Mouse (Mus musculus): ENCODE data around the gene Sipa1l1. TPM values are rescaled to one million over a fixed set of nuclear protein-coding genes. Genes with fewer than 3 reads are reported as not detected.

Gene Sipa1l1
- total RNA-seq, 2 experiments from 2014 or later = 242 to 306 TPM

DNA sequence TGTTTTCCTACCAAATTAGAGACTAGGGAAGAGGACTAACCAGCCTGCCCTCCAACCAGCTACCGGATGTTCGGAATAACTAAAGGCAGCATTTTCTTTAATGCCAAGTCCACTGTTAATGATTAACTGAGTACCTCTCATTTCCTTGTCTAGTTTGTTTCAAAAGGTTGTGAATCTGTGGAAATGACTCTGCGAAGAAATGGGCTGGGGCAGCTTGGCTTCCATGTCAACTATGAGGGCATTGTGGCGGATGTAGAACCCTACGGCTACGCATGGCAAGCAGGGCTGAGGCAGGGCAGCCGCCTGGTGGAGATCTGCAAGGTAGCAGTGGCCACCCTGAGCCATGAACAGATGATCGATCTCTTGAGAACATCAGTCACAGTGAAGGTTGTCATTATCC is 228.1 kb downstream of the Sipa1l1 start:
- intact Hi-C loops (cut with DNase I) = no loop called here
- DNase-seq (ENCODE audit: low spot score in 2 of 2) = no peak

DNA sequence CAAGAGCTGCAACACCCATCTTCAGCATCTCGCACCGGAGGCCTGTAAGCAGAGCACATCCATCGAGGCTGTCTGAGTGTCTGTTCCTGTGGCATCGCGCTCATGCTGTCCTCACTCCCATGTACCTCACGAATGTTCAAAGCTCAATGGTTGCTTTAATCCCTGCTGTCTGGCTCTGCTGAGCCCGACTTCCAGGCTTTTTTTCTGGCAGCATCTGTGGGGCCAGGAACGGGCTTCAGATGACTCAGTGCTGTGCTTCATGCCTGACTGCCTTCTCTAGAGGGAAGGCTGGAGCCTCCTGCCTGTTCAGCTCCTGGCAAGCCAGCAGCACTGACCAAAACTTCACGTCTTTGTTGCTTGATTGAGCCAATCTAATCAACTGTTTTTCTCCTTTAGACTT is 228.6 kb downstream of the Sipa1l1 start:
- intact Hi-C loops (cut with DNase I) = no loop called here
- DNase-seq (ENCODE audit: low spot score in 2 of 2) = peak in 1 of 2 experiments; percentile 50

GRCm38 (mm10) chr12:82398926-82399325 is 229.8 kb downstream of the Sipa1l1 start:
- DNase-seq (ENCODE audit: low spot score in 2 of 2) = no peak
- intact Hi-C loops (cut with DNase I) = no loop called here

GRCm38 (mm10) chr12:82399971-82400720 is 231.0 kb downstream of the Sipa1l1 start:
- DNase-seq (ENCODE audit: low spot score in 2 of 2) = no peak
- intact Hi-C loops (cut with DNase I) = no loop called here

DNA sequence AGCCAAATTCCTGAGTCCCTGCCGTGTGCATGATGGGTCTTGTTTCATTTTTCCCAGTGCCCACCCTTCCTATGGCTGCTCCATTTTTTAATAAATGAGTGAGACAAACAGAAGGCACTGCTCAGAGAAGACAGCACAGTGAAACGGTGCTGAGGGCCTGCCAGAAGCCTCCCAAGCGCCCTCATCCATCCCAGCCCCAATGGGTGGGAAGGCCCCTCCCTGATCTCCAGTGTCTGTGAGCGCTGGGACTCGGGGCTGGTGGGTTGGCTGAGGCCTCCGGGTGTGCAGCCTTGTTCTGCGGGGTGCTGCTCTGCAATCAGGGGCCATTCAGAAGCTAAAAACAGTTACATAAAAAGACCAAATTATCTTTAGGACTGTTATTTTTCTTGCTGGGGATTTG is 231.7 kb downstream of the Sipa1l1 start:
- intact Hi-C loops (cut with DNase I) = no loop called here
- no peak for DNase-seq (ENCODE audit: low spot score in 2 of 2)

DNA sequence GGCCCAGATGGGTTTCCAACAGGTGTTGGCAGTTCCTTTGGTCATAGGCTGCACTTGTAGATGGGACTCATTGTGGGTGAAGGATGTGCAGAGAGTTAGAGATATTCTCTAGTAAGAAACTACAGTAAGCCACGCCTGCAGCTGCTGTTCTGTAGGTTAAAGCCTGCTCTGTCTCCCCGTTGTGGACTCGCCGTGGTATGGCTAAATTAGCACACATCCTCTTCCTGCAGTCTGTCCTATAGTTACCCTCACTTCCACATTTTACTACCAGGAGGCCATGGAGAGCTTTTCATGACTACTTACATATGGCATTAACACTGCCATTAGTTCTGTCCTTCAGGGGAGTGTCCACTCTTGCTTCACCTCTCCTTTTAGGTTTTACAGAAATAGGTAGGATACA is 232.3 kb downstream of the Sipa1l1 start:
- no peak for DNase-seq (ENCODE audit: low spot score in 2 of 2)
- intact Hi-C loops (cut with DNase I) = no loop called here

- DNase-seq (ENCODE audit: low spot score in 2 of 2) = no peak
- intact Hi-C loops (cut with DNase I) = no loop called here
Measured at GRCm38 (mm10) chr12:82402635-82403034, 233.5 kb downstream of the Sipa1l1 start.

GRCm38 (mm10) chr12:82407531-82408255 is 238.6 kb downstream of the Sipa1l1 start:
- peak in 1 of 2 experiments; percentile 18 for DNase-seq (ENCODE audit: low spot score in 2 of 2)
- intact Hi-C loops (cut with DNase I) = loop anchor here (1.0 kb wide), 1 partner anchor 33 kb away; no protein-coding TSS in a partner anchor

GRCm38 (mm10) chr12:82408486-82408885 is 239.4 kb downstream of the Sipa1l1 start:
- intact Hi-C loops (cut with DNase I) = no loop called here
- peak in 1 of 2 experiments; percentile 23 for DNase-seq (ENCODE audit: low spot score in 2 of 2)

- no peak for DNase-seq (ENCODE audit: low spot score in 2 of 2)
- intact Hi-C loops (cut with DNase I) = no loop called here
Measured at GRCm38 (mm10) chr12:82409686-82410472, 240.8 kb downstream of the Sipa1l1 start.

GRCm38 (mm10) chr12:82412291-82413032 is 243.3 kb downstream of the Sipa1l1 start:
- DNase-seq (ENCODE audit: low spot score in 2 of 2) = peak; percentile 54 to 69
- intact Hi-C loops (cut with DNase I) = no loop called here

GRCm38 (mm10) chr12:82415690-82416364 is 246.7 kb downstream of the Sipa1l1 start:
- intact Hi-C loops (cut with DNase I) = no loop called here
- no peak for DNase-seq (ENCODE audit: low spot score in 2 of 2)

DNA sequence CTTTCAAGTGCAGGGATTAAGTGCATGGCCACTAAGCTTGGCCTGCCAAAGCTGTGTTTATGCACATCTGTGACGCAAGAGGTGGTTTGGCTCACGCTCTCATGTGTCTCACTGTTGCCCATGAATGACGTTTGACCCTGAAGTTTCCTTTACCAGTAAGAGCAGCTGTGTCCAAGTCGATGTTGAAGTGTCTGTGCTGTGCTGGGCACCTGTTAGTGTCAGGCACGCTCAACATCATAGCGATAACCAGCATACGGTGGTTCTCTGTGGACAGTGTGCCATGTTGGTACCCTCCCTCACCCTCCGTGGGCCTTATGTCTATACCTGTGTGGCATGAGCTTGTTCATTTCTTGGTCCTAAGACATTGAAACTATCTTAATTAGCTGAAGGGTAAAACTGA is 249.9 kb downstream of the Sipa1l1 start:
- intact Hi-C loops (cut with DNase I) = no loop called here
- no peak for DNase-seq (ENCODE audit: low spot score in 2 of 2)

DNA sequence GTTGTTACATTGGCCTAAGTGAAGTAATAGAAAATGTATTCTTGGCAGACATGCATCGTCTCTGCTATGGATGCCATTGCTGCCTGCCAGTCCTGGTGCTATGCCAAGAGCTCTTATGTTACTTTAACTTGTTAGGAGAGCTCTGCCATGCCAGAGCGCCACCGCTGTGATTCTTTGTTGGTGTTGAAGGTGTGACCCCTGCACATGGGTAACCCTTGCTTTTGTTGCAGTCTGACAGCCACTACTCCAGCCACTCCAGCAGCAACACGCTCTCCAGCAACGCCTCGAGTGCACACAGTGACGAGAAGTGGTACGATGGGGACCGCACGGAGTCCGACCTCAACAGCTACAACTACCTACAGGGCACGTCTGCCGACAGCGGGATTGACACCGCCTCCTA is 255.7 kb downstream of the Sipa1l1 start:
- no peak for DNase-seq (ENCODE audit: low spot score in 2 of 2)
- intact Hi-C loops (cut with DNase I) = no loop called here

GRCm38 (mm10) chr12:82425853-82426252 is 256.7 kb downstream of the Sipa1l1 start:
- intact Hi-C loops (cut with DNase I) = no loop called here
- no peak for DNase-seq (ENCODE audit: low spot score in 2 of 2)

DNA sequence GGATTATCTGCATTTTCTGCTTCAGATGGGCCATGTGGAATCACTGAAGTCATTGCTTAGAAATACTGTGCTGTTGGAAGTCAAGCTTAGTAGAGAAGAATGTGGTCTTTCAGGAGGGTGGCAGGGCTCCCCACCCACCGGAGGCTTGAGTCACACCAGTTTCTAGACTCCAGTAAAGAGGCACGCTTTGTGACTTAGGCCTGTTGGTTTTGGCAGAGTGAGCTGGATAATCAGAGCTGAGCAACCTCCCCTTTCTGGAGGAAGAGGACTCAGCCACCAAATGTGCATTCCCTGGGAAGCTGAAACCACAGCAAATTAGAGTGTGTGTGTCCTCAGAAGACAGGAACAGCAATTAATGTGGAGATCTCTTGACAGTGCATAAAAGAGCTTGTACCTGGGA is 258.3 kb downstream of the Sipa1l1 start:
- intact Hi-C loops (cut with DNase I) = no loop called here
- peak in 1 of 2 experiments; percentile 40 for DNase-seq (ENCODE audit: low spot score in 2 of 2)

DNA sequence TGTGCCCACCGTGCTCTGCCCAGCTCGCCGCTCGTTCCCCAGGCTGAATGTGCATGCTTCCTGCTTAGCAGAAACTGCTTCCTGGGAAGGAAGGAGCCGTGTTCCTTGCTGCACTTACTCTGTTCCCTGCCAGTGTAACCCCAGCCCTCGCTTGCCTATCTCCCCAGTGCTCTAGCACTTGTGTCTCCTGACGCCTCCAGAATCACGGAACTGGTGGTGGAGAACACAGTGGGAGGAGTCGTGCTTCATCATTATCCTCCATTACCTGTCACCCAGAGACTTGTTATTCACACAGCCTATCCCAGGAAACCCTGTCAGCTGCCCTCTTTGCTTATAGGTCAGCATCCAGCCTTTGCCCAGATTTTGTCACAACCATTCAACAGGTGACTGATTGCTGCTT is 259.3 kb downstream of the Sipa1l1 start:
- intact Hi-C loops (cut with DNase I) = no loop called here
- peak in 1 of 2 experiments; percentile 46 for DNase-seq (ENCODE audit: low spot score in 2 of 2)

DNA sequence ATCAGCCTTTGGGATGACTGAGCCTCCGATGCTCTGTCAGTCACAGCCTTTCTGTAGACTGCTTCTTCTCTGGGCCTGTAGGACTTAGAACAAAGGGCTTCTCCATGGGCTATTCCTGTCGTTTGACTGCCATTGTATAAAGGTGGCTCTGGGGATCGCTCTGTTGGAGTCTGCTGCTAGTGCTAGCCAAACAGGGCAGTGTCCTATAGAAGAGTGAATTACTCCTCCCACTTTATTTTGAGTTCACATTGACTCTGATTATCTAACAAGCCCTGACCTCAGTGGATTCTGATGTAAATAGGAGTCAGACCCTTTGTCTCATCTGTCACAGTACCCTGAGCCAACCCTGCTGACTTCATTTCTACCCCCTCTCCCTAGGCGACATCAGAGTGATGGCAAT is 264.2 kb downstream of the Sipa1l1 start:
- intact Hi-C loops (cut with DNase I) = no loop called here
- DNase-seq (ENCODE audit: low spot score in 2 of 2) = no peak

- peak in 1 of 2 experiments; percentile 45 for DNase-seq (ENCODE audit: low spot score in 2 of 2)
- intact Hi-C loops (cut with DNase I) = no loop called here
Measured at GRCm38 (mm10) chr12:82434591-82434990, 265.5 kb downstream of the Sipa1l1 start.
